Mouse (Mus musculus): Measurements from ENCODE around the gene Aipl1.

- no peak for TF ChIP-seq POLR2A (IDR thresholded peaks at IDR 0.05; ENCODE audit: control insufficient read depth, extremely low read depth, insufficient read depth, low read length, poor library complexity)
- TF ChIP-seq CTCF (IDR thresholded peaks at IDR 0.05; ENCODE audit: borderline replicate concordance, control insufficient read depth, extremely low read depth, insufficient read depth, low read length, poor library complexity): no peak
Measured at GRCm38 (mm10) chr11:72016518-72017252, 20.6 kb downstream of the Aipl1 start.
